Mouse (Mus musculus) intestine, embryonic 16.5 days (tissue): Measurements from ENCODE around the gene Rnf11. TPM values are rescaled to one million over a fixed set of nuclear protein-coding genes. Genes with fewer than 3 reads are reported as not detected.

Source experiments
- ATAC-seq: fragments of 200-750 bp; cut with Nextera tagmentation; 2 replicates; pipeline ENCODE4 v1.8.0; 2017; ENCODE audit warnings: moderate TSS enrichment, moderate library complexity
- H3K27ac ChIP-seq: fragments of 300-500 bp; sonication (generic); 2 replicates; pipeline ENCODE4 v1.5.1; 2014; ENCODE audit warnings: mild to moderate bottlenecking, low read length
- H3K27me3 ChIP-seq: fragments of 300-500 bp; sonication (generic); replicated peaks from 2 replicates; pipeline ENCODE4 v1.6.1; 2014; ENCODE audit warnings: low read length, control low read depth, mixed read lengths; ENCODE audit not compliant: control insufficient read depth, insufficient read depth
- H3K36me3 ChIP-seq: fragments of 300-500 bp; sonication (generic); 2 replicates; pipeline ENCODE4 v1.6.1; 2014; ENCODE audit warnings: low read length, control low read depth; ENCODE audit not compliant: control insufficient read depth, insufficient read depth
- H3K4me1 ChIP-seq: fragments of 300-500 bp; sonication (generic); 2 replicates; pipeline ENCODE4 v1.6.1; 2014; ENCODE audit warnings: low read length, control low read depth, mixed read lengths; ENCODE audit not compliant: control insufficient read depth, insufficient read depth
- H3K4me2 ChIP-seq: fragments of 300-500 bp; sonication (generic); 2 replicates; pipeline ENCODE4 v1.6.1; 2014; ENCODE audit warnings: low read depth, low read length, control low read depth
- H3K4me3 ChIP-seq: fragments of 300-500 bp; sonication (generic); 2 replicates; pipeline ENCODE4 v1.5.1; 2014; ENCODE audit warnings: mild to moderate bottlenecking, low read length
- H3K9ac ChIP-seq: fragments of 300-500 bp; sonication (generic); 2 replicates; pipeline ENCODE4 v1.6.1; 2014; ENCODE audit warnings: low read depth, low read length
- H3K9me3 ChIP-seq: fragments of 300-500 bp; sonication (generic); 2 replicates; pipeline ENCODE4 v1.6.1; 2016; ENCODE audit warnings: low read length, control low read depth; ENCODE audit not compliant: control insufficient read depth
- WGBS: fragments of 180-500 bp; shearing (Covaris S2); extraction: QIAGEN DNeasy Blood & Tissue Kit; methylation state at CpG from one replicate; pipeline ENCODE4 v1.1.7; 2014; 5-methylcytosine and 5-hydroxymethylcytosine counted together
- polyA plus RNA-seq: library from polyadenylated mRNA; unstranded; fragments of >200 nt; fragmentation: Nextera tagmentation; extraction: Ambion mirVana; gene quantifications from 2 replicates; pipeline ENCODE4 v1.2.1, GENCODE M21; 2015

The Rnf11 gene
- polyA plus RNA-seq, 1 experiment from 2014 or later: 15.0 TPM

DNA sequence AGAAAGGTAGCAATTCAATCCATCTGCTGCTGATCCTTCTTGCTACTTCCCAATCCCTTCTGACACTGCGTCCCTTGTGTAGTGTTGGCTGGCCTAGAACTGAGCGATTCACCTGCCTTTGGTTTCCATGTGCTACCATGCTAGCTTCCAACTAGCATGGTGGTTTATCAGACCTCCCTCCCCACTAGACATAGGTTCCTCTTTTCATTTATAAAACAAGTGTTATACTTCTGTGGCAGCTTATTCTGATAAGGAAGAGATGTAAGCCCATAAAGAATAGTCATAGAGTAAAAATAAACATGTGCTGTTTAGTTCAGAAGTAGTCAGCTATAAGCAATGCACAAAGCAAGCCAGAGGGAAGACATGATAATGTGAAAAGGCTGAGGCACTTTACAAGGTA is 36.0 kb downstream of the Rnf11 start:
- H3K9ac ChIP-seq: no peak overlapping the region
- no peaks in the 10 kb centered on the region for H3K36me3 ChIP-seq
- 98% methylated on average over 2 of the region's 2 CpGs for WGBS
- H3K27me3 ChIP-seq: no peaks in the 10 kb centered on the region
- no peaks in the 10 kb centered on the region for H3K9me3 ChIP-seq
- H3K4me1 ChIP-seq: no peaks in the 10 kb centered on the region
- no peak overlapping the region for H3K4me2 ChIP-seq
- ATAC-seq: no peak
- H3K27ac ChIP-seq: no peak overlapping the region
- H3K4me3 ChIP-seq: no peak overlapping the region

GRCm38 (mm10) chr4:109445956-109446355 is 38.6 kb downstream of the Rnf11 start:
- Histone ChIP-seq H3K4me3 (no peak overlapping the region), H3K9me3 (no peaks in the 10 kb centered on the region), H3K9ac (no peak overlapping the region), H3K27ac (no peak overlapping the region), H3K27me3 (no peaks in the 10 kb centered on the region), H3K4me2 (no peak overlapping the region), H3K4me1 (no peaks in the 10 kb centered on the region), H3K36me3 (no peaks in the 10 kb centered on the region; the same call in 1 of the 2 replicates)
- WGBS: 83% methylated on average over 1 of the region's 1 CpGs
- ATAC-seq: no peak

GRCm38 (mm10) chr4:109445397-109445796 is 39.1 kb downstream of the Rnf11 start:
- Histone ChIP-seq H3K9me3 (no peaks in the 10 kb centered on the region), H3K4me3 (no peak overlapping the region), H3K4me1 (no peaks in the 10 kb centered on the region), H3K4me2 (no peak overlapping the region), H3K27ac (no peak overlapping the region), H3K36me3 (no peaks in the 10 kb centered on the region; the same call in 1 of the 2 replicates), H3K9ac (no peak overlapping the region), H3K27me3 (no peaks in the 10 kb centered on the region)
- ATAC-seq: peak; percentile 89
- 69% methylated on average over 2 of the region's 2 CpGs for WGBS

- Histone ChIP-seq H3K9me3 (no peaks in the 10 kb centered on the region), H3K27me3 (no peaks in the 10 kb centered on the region), H3K4me3 (no peak overlapping the region), H3K4me2 (no peak overlapping the region), H3K9ac (no peak overlapping the region), H3K36me3 (no peaks in the 10 kb centered on the region; the same call in 1 of the 2 replicates), H3K27ac (no peak overlapping the region), H3K4me1 (no peaks in the 10 kb centered on the region)
- WGBS: 82% methylated on average over 2 of the region's 2 CpGs
- ATAC-seq: no peak
Measured at GRCm38 (mm10) chr4:109444951-109445350, 39.6 kb downstream of the Rnf11 start.

GRCm38 (mm10) chr4:109444471-109444870 is 40.1 kb downstream of the Rnf11 start:
- 68% methylated on average over 6 of the region's 6 CpGs for WGBS
- H3K4me3 ChIP-seq: no peak overlapping the region
- no peak overlapping the region for H3K4me2 ChIP-seq
- H3K4me1 ChIP-seq: no peaks in the 10 kb centered on the region
- no peak for ATAC-seq
- H3K27me3 ChIP-seq: no peaks in the 10 kb centered on the region
- H3K9me3 ChIP-seq: no peaks in the 10 kb centered on the region
- no peaks in the 10 kb centered on the region; the same call in 1 of the 2 replicates for H3K36me3 ChIP-seq
- no peak overlapping the region for H3K9ac ChIP-seq
- no peak overlapping the region for H3K27ac ChIP-seq

DNA sequence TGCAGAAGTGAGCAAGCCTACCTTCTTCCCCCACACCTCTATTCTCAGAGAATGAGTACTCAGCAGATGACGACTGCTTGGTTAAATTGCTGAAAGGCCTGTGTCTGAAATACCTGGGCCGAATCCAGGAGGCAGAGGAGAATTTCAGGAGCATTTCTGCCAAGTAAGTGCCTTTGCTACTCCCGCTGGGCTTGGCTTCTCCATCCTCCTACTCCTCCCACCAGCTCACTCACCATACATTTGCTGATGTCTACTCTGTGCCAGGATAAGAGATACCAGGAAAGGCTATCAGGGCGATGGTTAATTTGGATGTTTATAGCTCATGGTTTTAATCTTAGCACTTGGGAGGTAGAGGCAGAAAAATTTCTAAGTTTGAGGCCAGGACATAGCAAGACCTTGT is 41.9 kb downstream of the Rnf11 start:
- Histone ChIP-seq H3K27ac (no peak overlapping the region), H3K9me3 (no peaks in the 10 kb centered on the region), H3K27me3 (no peaks in the 10 kb centered on the region), H3K4me3 (no peak overlapping the region), H3K4me1 (no peaks in the 10 kb centered on the region), H3K4me2 (no peak overlapping the region), H3K36me3 (no peaks in the 10 kb centered on the region; the same call in 1 of the 2 replicates), H3K9ac (no peak overlapping the region)
- 75% methylated on average over 4 of the region's 4 CpGs for WGBS
- no peak for ATAC-seq

GRCm38 (mm10) chr4:109442126-109442525 is 42.4 kb downstream of the Rnf11 start:
- H3K4me1 ChIP-seq: no peaks in the 10 kb centered on the region
- no peak overlapping the region for H3K9ac ChIP-seq
- no peaks in the 10 kb centered on the region for H3K27me3 ChIP-seq
- H3K4me3 ChIP-seq: no peak overlapping the region
- H3K27ac ChIP-seq: no peak overlapping the region
- no peaks in the 10 kb centered on the region; the same call in 1 of the 2 replicates for H3K36me3 ChIP-seq
- WGBS: 85% methylated on average over 7 of the region's 7 CpGs
- H3K9me3 ChIP-seq: no peaks in the 10 kb centered on the region
- no peak overlapping the region for H3K4me2 ChIP-seq
- no peak for ATAC-seq

DNA sequence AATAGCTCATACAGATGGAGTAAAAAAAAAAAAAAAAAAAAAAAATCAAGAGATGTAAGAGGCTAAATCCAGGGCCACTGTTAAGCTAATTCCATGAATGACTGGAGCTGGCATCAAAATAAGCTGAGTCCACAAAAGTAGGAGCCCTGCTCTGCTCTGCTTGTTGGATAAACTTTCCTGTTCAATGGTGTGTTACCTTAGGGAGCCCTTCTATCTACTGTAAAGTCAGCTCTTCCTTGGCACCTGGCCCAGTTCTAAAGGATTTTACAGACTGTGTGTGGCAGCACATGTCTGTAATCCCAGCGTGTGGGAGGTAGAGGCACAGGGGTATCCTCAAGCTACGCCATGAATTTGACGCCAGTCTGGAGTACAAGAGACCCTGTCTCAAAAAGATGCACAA is 43.5 kb downstream of the Rnf11 start:
- ATAC-seq: no peak
- no peaks in the 10 kb centered on the region for H3K4me1 ChIP-seq
- WGBS: 89% methylated on average over 3 of the region's 3 CpGs
- H3K9ac ChIP-seq: no peak overlapping the region
- no peaks in the 10 kb centered on the region; the same call in 1 of the 2 replicates for H3K36me3 ChIP-seq
- no peak overlapping the region for H3K4me2 ChIP-seq
- H3K9me3 ChIP-seq: no peaks in the 10 kb centered on the region
- H3K27me3 ChIP-seq: no peaks in the 10 kb centered on the region
- no peak overlapping the region for H3K27ac ChIP-seq
- no peak overlapping the region for H3K4me3 ChIP-seq

- 95% methylated on average over 5 of the region's 5 CpGs for WGBS
- Histone ChIP-seq H3K4me3 (no peak overlapping the region), H3K27me3 (no peaks in the 10 kb centered on the region), H3K27ac (no peak overlapping the region), H3K4me2 (no peak overlapping the region), H3K9ac (no peak overlapping the region), H3K36me3 (no peaks in the 10 kb centered on the region; the same call in 1 of the 2 replicates), H3K9me3 (no peaks in the 10 kb centered on the region), H3K4me1 (no peaks in the 10 kb centered on the region)
- ATAC-seq: no peak
Measured at GRCm38 (mm10) chr4:109440381-109440780, 44.1 kb downstream of the Rnf11 start.

DNA sequence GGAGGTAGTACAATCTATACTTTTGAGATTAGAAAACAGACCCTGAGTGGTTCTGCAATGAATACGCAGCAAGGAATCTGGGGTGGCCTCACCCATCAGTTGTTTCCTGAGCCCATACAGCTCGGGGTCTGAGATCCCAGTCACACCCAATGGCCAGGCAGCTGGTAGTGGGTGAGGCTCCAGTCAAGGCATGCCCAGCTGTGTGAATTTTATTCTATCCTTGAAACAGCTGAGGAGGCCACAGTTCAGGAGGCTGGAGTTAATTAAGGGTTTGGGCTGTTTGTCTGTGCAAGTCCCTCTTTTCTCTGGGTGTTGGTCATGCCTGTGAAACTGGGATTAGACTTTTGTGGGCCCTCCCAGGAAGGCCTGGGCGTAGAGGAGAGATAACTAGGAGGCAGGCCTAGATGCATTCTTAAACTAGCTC is 44.7 kb downstream of the Rnf11 start:
- 77% methylated on average over 3 of the region's 3 CpGs for WGBS
- Histone ChIP-seq H3K9ac (no peak overlapping the region), H3K4me3 (no peak overlapping the region), H3K4me2 (no peak overlapping the region), H3K27ac (no peak overlapping the region), H3K27me3 (no peaks in the 10 kb centered on the region), H3K9me3 (no peaks in the 10 kb centered on the region), H3K36me3 (no peaks in the 10 kb centered on the region; the same call in 1 of the 2 replicates), H3K4me1 (no peaks in the 10 kb centered on the region)
- peak; percentile 57 for ATAC-seq
